Mouse (Mus musculus): ENCODE measurements around the gene Nt5c3.

The Nt5c3 gene

GRCm38 (mm10) chr6:56835532-56835931, 88.2 kb downstream of the Nt5c3 start:
- DNase-seq (ENCODE audit: low spot score): no peak

- no peak for DNase-seq (ENCODE audit: low spot score)
Observed at GRCm38 (mm10) chr6:56834769-56835168, 89.0 kb downstream of the Nt5c3 start.

GRCm38 (mm10) chr6:56832830-56833229, 90.9 kb downstream of the Nt5c3 start:
- no peak for DNase-seq (ENCODE audit: low spot score)

DNA sequence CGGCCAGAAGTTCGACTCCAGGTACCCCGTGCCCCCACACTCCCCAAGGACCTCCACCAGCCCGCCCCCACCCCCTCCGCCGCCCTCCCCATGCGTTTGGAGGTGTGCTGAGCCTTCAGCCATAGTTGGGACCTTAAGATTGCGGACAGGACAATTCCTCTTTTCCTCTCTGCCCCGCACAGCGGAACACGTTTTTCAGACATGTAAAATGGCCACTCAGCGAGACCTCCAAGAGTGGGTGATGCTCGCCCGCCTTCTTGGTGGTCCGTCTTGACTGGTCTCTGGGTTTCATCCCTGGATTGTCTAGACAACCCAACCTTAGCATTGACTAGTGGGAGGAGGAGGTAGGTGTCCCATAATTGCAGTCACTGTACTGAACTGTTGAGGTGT, 91.3 kb downstream of the Nt5c3 start:
- no peak for DNase-seq (ENCODE audit: low spot score)

All from testis, postnatal 10 days (tissue).